Mouse (Mus musculus) yolk sac, embryonic 10.5 days (tissue): Measurements from ENCODE around the gene Tmem120b.

Experiments
- DNase-seq: peaks from one replicate; pipeline ENCODE4 v3.0.0-alpha.2; 2017; ENCODE audit warnings: low spot score

The Tmem120b gene

GRCm38 (mm10) chr5:123128426-123129169, 60.4 kb downstream of the Tmem120b start:
- no peak for DNase-seq

- DNase-seq, result no peak
These were observed 61.0 kb downstream of the Tmem120b start for GRCm38 (mm10) chr5:123129170-123129757.

- DNase-seq, result no peak
These were observed 62.0 kb downstream of the Tmem120b start for GRCm38 (mm10) chr5:123130030-123130813.

GRCm38 (mm10) chr5:123130814-123131148, 62.6 kb downstream of the Tmem120b start:
- DNase-seq, result no peak

GRCm38 (mm10) chr5:123132308-123133071, 64.3 kb downstream of the Tmem120b start, which contains the start of gene Rhof:
Rhof (minus strand) TSS chr5:123132692.
- peak; percentile 79 for DNase-seq

GRCm38 (mm10) chr5:123133083-123133783, 65.0 kb downstream of the Tmem120b start:
- peak; percentile 84 for DNase-seq

- DNase-seq, result no peak
These were observed 65.5 kb downstream of the Tmem120b start for GRCm38 (mm10) chr5:123133784-123134143.

GRCm38 (mm10) chr5:123134186-123134874, 66.1 kb downstream of the Tmem120b start:
- DNase-seq, result peak; percentile 59

GRCm38 (mm10) chr5:123134875-123135382, 66.7 kb downstream of the Tmem120b start:
- DNase-seq, result no peak

GRCm38 (mm10) chr5:123135471-123136360, 67.5 kb downstream of the Tmem120b start:
- DNase-seq, result peak; percentile 96

GRCm38 (mm10) chr5:123136361-123137043, 68.3 kb downstream of the Tmem120b start:
- DNase-seq, result peak; percentile 95

- DNase-seq, result peak; percentile 92
These were observed 69.1 kb downstream of the Tmem120b start for GRCm38 (mm10) chr5:123137044-123137909.

GRCm38 (mm10) chr5:123137910-123138229, 69.7 kb downstream of the Tmem120b start:
- DNase-seq, result no peak

GRCm38 (mm10) chr5:123138230-123138911, 70.2 kb downstream of the Tmem120b start:
- peak; percentile 98 for DNase-seq

GRCm38 (mm10) chr5:123138953-123139721, 70.9 kb downstream of the Tmem120b start:
- peak; percentile 79 for DNase-seq

GRCm38 (mm10) chr5:123139722-123140627, 71.8 kb downstream of the Tmem120b start:
- DNase-seq, result peak; percentile 51
